Comparison of ENCODE assay signal across 12 mouse cellular contexts in the genomic region with DNA sequence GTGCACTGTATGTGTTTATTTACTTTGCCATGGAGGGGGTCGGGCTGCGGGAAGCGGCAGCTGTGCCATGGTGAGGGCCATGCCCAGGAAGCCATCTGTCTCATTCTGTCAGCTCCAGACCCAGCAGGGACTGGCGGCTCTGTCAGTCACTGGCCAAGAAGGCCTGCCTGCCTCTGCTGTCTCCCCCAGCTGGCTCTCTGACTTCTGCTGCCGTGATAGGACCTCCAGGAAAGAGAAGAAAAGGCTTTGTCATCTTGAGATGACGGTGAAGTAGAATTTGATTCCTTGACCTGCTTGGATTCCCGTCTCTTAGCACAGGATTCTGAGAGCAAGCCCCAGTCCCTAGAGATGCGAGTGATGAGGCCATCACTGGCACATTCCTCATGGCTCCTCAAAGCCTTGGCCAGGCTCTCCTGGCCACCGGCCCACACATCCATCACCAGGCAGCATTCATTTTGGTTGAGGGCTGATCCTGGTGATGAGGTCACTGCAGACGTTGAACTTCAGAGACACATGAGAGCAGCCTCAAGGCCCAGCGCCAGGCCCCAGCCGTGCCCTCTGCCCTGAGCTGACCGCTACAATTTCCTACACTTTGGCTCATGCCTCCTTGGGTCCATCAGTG. TPM values are rescaled to one million over a fixed set of nuclear protein-coding genes. Genes with fewer than 3 reads are reported as not detected.
DNase-seq lines count a peak whose midpoint lies in the region; ATAC-seq and TF ChIP-seq lines count a peak whose summit lies in the region.
"Had no signal": no experiment of that assay in that cellular context is flagged by ENCODE, and none has a peak within 500 bp of the region (broad histone marks: within the 10 kb centered on the region; RNA-seq: fewer than 3 reads in every experiment).

No protein-coding gene starts in this region.

- TF ChIP-seq CTCF in intestine, postnatal 0 days (IDR thresholded peaks at IDR 0.05; ENCODE audit: low read depth), result no peak

- ATAC-seq in intestine, postnatal 0 days, result no peak
- ATAC-seq: midbrain, embryonic 13.5 days had no signal

- H3K4me3 ChIP-seq in intestine, postnatal 0 days (ENCODE audit: low read depth, low read length), result no peak overlapping the region
- H3K4me3 ChIP-seq: midbrain, embryonic 13.5 days had no signal

- intact Hi-C loops in left cerebral cortex, postnatal 4 days (cut with DNase I), result no loop called here

- no peaks in the 10 kb centered on the region for H3K9me3 ChIP-seq in intestine, postnatal 0 days (ENCODE audit: control insufficient read depth)
- H3K9me3 ChIP-seq: midbrain, embryonic 13.5 days had no signal

- H3K27ac ChIP-seq in intestine, postnatal 0 days (ENCODE audit: low read depth, low read length), result no peak overlapping the region
- H3K27ac ChIP-seq: midbrain, embryonic 13.5 days had no signal

- 65% methylated on average over 13 of the region's 13 CpGs for WGBS in intestine, postnatal 0 days

- no peaks in the 10 kb centered on the region; the same call in 1 of the 2 replicates for H3K36me3 ChIP-seq in intestine, postnatal 0 days (ENCODE audit: control insufficient read depth, insufficient read depth)

- H3K27me3 ChIP-seq in intestine, postnatal 0 days (replicated peaks; ENCODE audit: control insufficient read depth, insufficient read depth, low read length), result no peaks in the 10 kb centered on the region

- peaks cover 4% of the 10 kb centered on the region; the same call in 1 of the 2 replicates for H3K4me1 ChIP-seq in intestine, postnatal 0 days (replicated peaks; ENCODE audit: control insufficient read depth, insufficient read depth, low read length)

- no peak overlapping the region for H3K9ac ChIP-seq in intestine, postnatal 0 days (ENCODE audit: low read depth, low read length)
- H3K9ac ChIP-seq: midbrain, embryonic 13.5 days had no signal

- peak; percentile 81 for DNase-seq in left cerebral cortex, postnatal 4 days
- no peak for DNase-seq in left cerebral cortex, adult 9 months (ENCODE audit: low spot score in 2 of 2)
- peak; percentile 80 for DNase-seq in cerebellum, adult 8-10 months
- DNase-seq in heart, adult 8-10 months (ENCODE audit: low spot score), result peak; percentile 45
- peak; percentile 63 to 84 for DNase-seq in lung, postnatal 4 days
- no peak for DNase-seq in kidney, adult 9 months
- DNase-seq in natural killer cell, adult 2 months (ENCODE audit: low spot score in 2 of 2), result no peak

- no peak overlapping the region for H3K4me2 ChIP-seq in intestine, postnatal 0 days (replicated peaks; ENCODE audit: low read depth)
- H3K4me2 ChIP-seq: midbrain, embryonic 13.5 days had no signal

RNA-seq across cellular contexts. Expression of gene Gpr153, which starts 6.2 kb away (rescaled TPM):
- total RNA-seq in left cerebral cortex, postnatal 4 days (2021), result 10 to 100 TPM; 28.6 to 31.1 TPM
- total RNA-seq in heart, adult 8-10 months (2022), result 10 to 100 TPM in 2 of 4 experiments, 1 to 10 TPM in 2; 5.6 to 11.9 (median 9.8) TPM
- 2.9 and 3.1 TPM in 2 replicates for polyA plus RNA-seq in intestine, postnatal 0 days (2015; fragmentation: Nextera tagmentation; extraction: Ambion mirVana)
- total RNA-seq: MEL had no signal

RNA-seq across cellular contexts. Expression of gene Hes3, which starts 23.6 kb away (rescaled TPM):
- total RNA-seq in left cerebral cortex, postnatal 4 days (2021), result under 1 TPM in 1 of 2 experiments, not detected in 1; 0.20 TPM
- total RNA-seq in heart, adult 8-10 months (2022), result not detected
- not detected in 2 replicates for polyA plus RNA-seq in intestine, postnatal 0 days (2015; fragmentation: Nextera tagmentation; extraction: Ambion mirVana)
- total RNA-seq: MEL had no signal
- polyA plus RNA-seq: heart, embryonic 16.5 days; limb, embryonic 11.5 days had no signal

RNA-seq across cellular contexts. Expression of gene Icmt, which starts 29.2 kb away (rescaled TPM):
- 10 to 100 TPM; 22.8 to 23.4 TPM for total RNA-seq in left cerebral cortex, postnatal 4 days (2021)
- 10 to 100 TPM; 25.2 to 36.4 (median 30.6) TPM for total RNA-seq in heart, adult 8-10 months (2022)
- polyA plus RNA-seq in intestine, postnatal 0 days (2015; fragmentation: Nextera tagmentation; extraction: Ambion mirVana), result 12.6 and 12.9 TPM in 2 replicates

RNA-seq across cellular contexts. Expression of gene Rnf207, which starts 50.9 kb away (rescaled TPM):
- 1 to 10 TPM; 3.0 to 3.8 TPM for total RNA-seq in left cerebral cortex, postnatal 4 days (2021)
- total RNA-seq in heart, adult 8-10 months (2022), result 10 to 100 TPM; 29.1 to 63.4 (median 46.1) TPM
- polyA plus RNA-seq in intestine, postnatal 0 days (2015; fragmentation: Nextera tagmentation; extraction: Ambion mirVana), result 0.69 and 0.70 TPM in 2 replicates
- total RNA-seq: MEL had no signal

RNA-seq across cellular contexts. Expression of gene Rpl22, which starts 57.7 kb away (rescaled TPM):
- 100 to 1,000 TPM; 335 to 363 TPM for total RNA-seq in left cerebral cortex, postnatal 4 days (2021)
- 100 to 1,000 TPM; 266 to 327 (median 276) TPM for total RNA-seq in heart, adult 8-10 months (2022)
- 281 and 296 TPM in 2 replicates for polyA plus RNA-seq in intestine, postnatal 0 days (2015; fragmentation: Nextera tagmentation; extraction: Ambion mirVana)

Comparison
In these comparisons a context has a peak if more than half of its experiments do, and no peak if none do; other contexts are left out.
1. DNase-seq: peak in left cerebral cortex, postnatal 4 days (single experiment), cerebellum, adult 8-10 months (single experiment), heart, adult 8-10 months (single experiment) and lung, postnatal 4 days (2 of 2); none in left cerebral cortex, adult 9 months (0 of 2), kidney, adult 9 months (single experiment) and natural killer cell, adult 2 months (0 of 2).